Mouse (Mus musculus) ZHBTc4 (cell line): Measurements from ENCODE around the gene Cpd.
A peak's percentile ranks its signal among the peaks of the same experiment; 100 is the strongest.

Experiments
- DNase-seq: peaks from one replicate; pipeline ENCODE4 v3.0.0-alpha.2; 2011; ENCODE audit warnings: low read depth, low spot score

Cpd gene

DNA sequence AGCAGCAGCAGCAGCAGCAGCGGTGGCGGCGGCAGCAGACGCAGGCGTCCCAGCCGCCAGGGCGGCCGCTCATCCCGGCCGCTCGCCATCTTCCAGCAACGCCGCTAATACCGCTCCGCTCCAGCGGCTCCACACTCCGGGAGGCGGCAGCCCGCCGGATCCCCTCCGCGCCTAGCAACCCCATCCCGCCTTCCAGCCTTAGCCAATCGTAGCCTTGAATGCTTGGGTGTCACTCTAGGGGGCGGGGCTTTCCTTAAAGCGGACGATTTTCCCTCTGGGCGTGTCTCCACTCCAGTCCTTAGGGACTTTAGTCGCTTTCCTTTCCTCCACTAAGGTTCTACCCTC lies at the start of gene Cpd:
Gene Cpd (minus strand): TSS at position 141 of the 345 bp plus-strand sequence.
- peak; percentile 98 for DNase-seq

DNA sequence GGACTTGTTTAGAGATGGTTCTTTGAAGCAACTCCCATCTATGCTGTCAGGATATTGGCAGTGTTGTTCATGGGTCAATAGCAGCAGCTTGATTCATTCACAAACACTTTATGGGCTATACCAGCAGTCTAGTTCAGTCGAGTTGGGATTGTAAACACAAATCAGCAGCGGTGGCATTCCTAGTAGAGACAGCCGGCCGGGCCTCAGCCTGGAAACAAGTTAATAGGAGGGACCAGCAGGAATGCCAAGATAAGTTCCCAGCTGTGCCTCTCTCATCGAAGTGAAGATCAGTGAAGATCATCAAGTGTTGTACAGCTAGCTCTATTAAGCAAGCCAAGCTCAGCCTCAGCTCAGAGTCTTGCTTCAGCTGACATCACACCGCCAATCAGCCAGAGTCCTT lies 49.5 kb upstream of the Cpd start:
- no peak for DNase-seq

DNA sequence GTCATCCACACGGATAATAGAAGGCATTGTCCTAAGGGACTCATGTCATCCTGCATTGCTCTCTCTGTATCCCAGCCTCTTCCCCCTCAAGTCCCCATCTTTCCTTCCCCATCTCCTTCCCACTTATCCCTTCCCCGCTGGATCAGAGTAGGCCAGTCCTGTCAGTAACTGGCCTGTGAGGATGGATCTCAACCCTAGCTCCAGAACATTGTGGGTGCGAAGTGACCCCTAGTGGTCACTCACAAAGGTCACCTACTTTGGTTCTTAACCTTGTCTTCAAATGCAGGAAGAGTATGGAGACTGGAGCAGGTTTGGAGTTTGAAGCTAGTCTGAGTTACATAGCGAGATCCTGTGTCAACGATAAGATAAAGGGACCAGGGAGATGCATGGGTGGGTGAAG lies 47.4 kb upstream of the Cpd start:
- DNase-seq, result peak; percentile 47

DNA sequence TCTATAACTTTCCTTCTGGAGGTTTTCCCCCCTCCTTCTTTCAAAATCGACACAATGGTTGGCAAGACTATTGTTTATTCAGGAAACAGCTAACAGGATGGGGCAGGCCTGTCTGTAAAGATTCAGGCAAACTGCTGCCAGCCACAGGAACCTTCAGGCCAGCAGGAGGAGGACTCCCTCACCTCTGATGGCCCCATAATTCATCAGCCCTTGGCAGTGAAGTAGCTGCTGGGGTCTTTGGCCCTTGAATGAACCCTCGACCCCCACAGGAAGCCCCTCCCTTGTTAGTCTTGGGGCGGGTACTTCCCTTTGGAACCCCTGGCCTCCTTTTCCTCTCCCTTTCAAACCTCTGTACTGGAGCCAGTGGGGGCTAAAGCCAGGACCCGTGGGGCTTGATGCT lies 46.8 kb upstream of the Cpd start:
- DNase-seq, result no peak

DNA sequence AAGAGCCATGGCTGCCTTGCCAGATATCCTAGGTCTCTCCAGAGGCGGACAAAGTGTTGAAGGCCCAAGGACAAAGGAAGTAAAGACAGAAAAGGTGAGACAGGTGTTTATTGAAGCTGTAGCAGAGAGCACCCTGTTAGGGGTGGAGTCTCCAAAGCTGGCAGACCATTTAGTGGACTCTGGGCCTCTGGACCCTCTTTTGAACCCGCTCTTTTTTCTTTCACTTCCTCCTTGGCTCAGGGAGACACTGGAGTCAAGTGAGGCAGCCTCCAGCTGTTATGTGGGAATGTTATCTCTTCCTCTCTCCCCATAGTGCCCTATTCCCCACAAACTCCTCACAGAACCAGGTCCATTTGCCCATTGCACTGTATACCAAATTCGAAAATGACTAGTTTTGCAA lies 46.2 kb upstream of the Cpd start:
- no peak for DNase-seq

DNA sequence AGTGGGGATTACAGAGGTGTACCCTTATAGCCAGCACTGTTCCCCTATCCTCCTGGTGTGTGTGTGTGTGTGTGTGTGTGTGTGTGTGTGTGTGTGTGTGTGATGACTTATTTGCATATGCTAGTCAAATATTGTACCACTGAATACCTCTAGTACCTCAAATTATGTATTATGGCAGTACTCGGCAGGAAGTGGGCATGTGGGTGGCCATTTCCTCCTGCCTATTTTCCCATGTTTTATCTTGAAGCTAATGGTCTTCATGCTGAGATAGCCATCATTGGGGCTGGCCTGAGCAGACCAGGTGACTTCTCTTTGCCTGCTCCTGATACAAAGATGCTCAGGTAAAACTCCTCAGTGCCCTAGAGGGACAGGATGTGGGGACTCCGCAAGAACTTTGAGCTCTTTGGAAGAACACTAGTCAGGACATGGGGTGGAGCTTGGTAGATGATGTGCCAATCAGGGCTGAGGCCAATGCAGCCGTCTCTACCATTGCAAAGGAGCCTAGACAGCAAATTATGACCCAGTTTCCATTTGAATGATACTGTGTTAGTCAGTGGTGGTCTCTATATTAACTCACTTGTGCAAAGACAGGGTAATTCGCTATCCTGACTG lies 45.0 kb upstream of the Cpd start:
- no peak for DNase-seq

DNA sequence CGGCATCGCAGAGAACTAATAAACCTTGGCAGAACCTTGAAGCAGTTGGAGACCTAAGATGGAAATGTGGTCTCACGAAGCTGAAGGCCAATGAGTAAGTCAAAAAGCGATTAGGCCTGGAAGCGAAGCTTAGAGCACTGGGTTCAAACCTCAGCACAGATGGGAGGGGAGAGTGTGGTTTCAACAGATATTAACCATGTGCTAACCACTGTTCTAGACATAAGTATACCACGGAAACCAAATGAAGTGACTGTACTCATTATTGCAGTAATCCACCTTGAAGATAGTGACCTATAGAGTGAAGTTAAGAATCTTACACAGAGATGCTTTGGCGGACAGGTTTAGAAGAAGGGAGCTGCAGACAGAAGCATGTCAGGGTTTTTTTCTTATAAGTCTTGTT lies 44.4 kb upstream of the Cpd start:
- DNase-seq, result no peak

DNA sequence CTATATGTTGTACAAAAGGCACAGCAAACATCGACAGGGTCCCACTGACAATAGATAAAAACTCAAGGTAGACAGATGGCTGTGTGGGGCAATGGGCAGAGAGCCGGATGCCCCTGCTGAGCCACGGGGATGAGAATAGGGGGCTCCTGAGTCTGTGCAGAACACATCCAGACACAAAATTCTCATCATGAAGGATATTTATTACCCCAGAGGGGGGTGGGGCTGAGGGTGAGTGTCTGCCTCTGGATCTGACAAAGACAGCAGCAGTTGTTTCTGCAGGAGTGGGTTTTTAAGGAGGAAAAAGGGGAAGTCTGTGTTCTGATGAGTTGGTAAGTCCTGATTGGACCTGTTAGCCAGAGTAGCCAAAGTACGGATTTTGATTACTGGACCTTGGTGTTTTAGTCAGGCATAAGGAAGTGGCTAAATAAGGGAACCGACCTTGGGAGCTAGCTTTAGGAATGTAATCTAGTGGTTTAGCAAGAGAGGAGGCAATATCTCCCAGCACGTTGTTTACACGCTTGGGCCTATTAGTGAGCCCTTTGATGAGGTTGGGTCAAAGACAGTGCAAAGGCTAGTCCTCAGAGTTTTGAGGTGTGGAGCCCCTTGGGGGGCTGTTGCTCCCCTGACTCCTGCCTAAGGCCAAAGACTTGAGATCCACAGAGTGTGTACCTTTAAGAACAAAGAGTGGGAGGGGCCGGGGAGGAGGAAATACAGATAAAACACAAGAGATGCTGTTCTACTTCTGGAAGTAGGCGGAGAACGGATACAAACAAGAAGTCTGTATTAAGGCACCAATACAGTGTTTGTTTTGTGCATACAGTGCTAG lies 42.7 kb upstream of the Cpd start:
- no peak for DNase-seq

DNA sequence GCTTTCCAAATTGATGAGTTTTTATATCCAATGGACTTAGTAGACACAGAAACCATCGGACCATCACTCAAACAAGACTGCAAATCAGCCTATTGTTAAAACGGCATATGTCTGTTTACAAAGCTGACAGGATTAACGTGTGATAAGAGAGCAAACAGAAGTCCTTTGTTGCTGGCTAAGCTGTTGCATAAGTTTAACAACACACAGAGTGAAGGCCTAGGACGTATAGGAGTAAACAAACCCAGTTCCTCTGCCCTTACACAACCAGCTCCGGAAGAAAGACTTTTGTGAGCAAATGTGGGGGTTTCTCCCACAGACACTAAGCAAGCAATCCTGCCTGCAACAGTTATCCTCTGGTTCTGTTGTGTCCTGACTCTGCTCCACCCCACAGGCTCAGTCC lies 37.6 kb upstream of the Cpd start:
- DNase-seq, result no peak

DNA sequence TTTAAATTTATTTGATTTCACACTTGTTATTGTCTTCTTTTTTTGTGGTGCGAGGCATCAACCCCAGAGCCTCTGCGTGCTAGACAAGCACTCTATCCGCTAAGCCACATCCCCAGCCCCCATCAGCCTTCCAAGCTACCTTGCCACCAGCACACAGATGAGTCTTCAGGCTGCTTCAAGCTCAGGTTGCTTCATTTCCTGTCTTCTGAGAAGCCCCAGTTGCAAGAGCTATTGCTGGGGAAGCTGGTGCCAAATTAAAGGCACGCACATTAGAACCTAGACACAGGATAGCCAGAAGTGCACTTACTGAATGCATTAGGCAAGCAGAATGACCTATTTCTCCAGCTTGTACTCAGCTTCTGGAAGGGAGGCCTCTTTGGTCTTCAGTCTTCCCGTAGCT lies 33.0 kb upstream of the Cpd start:
- no peak for DNase-seq

DNA sequence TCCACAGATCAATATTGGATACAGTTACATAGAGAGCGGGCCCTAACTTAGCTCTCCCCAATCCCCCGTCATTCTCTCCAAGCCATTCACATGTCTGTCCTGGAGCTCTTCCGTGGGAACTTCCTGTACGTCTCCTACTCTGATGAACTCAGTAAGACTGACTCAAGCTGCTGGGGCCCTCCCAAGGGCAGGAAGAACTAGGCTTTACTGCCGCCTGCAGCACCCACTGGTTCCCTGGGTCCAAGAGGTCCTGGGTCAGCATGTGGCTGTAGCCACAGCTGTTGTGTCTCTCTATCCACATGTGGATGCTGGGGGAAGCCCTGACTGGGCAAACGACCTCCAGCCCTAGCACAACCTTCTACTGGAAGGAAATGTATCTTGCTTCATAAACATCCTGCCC lies 27.9 kb upstream of the Cpd start:
- DNase-seq, result no peak

DNA sequence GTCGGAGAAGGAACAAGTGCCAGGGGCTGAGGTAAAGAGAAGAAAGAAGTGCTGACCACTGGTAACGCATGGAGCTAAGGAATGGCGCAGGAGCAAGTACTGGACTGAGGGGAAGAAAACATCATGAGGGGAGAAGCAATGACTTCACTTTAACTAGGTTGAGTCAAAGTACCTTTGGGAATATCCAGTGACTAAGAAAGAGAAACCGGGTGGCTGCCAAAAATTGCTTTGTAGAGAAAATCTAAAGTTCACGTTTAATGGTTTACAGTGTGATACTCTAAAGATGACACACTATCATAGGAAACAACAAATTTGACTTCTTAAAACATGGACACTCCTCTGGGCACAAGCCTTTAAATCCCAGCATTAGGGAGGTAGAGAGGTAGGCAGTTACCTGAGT lies 27.0 kb upstream of the Cpd start:
- DNase-seq, result no peak

DNA sequence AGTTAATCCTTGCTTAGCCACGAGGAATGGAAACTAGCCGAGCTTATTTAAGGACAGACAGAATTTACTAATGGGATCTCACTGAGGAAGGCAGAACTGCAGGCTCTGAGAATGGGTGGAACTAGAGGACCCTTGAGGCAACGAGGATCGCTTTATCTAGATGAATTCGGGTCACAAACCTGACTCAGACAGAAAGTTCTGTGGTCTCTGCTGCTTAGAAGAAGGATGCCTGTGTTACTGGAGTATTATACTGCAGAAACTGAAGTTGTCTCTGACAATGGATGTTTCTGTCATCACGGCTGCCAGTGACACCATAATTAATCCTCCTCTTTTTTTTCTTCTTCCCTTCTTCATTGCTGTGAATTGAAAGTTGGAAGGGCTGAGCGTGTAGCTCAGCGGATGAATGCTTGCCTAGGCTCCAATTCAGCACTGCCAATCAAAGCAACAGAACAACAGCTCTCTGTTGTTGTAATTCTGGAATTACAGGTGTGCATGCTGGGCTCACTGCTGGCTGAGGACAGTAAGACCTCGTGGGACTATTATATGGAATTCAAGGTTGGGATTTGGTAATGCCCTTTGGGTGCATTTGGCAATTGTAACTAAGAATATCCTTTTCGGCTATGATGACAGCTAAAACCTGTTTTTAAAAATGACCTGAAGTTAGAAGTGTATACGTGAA lies 25.9 kb upstream of the Cpd start:
- no peak for DNase-seq

DNA sequence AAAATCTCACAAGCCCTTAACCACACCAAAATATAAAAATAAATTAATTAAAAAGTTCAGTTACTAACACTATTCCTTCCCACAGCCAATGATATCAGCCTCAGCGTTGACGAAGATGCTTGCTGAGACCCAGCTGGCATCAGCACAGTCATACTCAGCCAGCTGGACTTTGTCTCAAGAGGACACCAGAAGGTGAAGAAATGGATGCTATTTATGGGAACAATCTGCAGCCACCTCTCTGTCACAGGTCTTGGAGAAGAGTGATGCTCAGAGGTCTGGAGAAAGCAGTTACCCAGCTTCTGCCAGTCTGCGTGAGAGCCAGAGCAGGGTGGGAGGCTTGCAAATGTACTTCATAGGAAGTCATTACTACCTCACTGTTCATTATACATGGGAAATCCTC lies 14.4 kb upstream of the Cpd start:
- DNase-seq, result no peak

DNA sequence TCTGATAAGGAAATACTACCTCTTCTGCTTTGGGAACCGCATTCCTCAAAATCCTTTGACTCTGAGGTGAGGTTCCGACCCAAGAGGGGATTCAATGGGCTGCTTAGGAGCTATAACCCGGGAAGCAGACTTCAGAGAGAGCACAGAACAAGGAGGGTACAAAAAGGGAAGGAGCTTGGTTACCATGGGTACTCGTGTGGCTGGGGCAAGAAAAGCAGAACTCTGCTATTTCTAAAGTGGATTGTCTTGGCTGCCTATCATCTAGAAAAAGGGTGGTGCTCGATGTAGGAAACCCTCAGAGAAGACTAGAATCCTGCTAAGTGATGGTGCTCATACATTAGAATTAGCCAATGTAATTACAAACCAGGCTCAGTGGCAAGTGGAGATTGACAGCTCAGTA lies 12.4 kb upstream of the Cpd start:
- DNase-seq, result no peak

DNA sequence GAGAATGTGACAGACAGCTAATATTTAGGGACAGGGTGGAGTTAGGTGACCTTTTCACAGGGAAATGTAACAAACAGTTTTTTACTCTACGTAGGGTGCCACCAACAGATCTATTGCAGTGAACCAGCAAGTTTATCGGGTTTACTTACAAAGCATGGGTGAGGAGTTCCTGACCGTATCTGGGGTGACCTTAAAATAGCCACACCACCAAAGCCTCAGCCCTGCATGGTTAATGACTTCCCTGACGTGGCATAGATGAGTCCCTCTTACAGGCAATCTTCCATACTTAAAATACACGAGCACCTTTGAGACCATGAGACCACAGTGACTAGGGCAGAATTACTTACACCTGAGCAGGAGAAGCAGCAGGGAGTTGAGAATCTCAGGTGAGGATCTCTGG lies 12.0 kb upstream of the Cpd start:
- DNase-seq, result no peak

DNA sequence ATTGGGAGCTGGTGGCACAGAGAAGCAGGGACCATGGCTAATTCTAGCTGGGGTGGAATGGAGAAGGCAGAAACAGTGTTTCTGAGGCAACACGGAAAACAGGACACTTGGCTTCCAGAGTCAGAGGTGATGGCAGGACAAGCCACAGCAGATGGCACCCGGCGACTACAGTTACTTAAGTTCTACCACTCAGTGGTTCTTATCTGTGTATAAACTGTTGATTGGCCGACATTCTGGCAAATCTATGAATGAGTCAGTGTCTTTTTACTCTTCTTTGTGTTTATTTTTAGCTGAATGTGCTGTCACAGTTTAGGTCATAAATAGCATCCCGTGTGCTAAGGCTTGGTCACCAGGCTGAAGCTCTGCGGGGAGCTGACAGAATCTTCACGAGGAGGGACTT lies 10.3 kb upstream of the Cpd start:
- DNase-seq, result no peak

DNA sequence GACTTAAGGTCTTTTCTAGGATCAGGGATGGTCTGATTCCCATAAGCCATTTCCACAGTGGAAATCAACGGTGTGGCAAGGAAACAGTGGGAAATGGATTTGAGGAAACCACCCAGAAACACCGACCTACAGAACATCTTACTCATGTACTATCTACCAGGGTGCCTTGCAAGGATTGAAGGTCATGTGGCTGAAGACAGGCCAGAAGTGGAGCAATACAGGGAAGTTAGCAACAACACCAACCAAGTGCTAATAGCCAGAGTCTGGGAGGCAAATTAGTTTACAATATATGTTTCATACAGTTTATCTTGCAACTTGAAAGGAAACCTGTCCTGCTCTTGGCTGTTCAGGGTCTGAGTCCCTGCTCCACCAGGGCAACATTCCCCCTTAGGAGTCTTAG lies 9.8 kb upstream of the Cpd start:
- no peak for DNase-seq

DNA sequence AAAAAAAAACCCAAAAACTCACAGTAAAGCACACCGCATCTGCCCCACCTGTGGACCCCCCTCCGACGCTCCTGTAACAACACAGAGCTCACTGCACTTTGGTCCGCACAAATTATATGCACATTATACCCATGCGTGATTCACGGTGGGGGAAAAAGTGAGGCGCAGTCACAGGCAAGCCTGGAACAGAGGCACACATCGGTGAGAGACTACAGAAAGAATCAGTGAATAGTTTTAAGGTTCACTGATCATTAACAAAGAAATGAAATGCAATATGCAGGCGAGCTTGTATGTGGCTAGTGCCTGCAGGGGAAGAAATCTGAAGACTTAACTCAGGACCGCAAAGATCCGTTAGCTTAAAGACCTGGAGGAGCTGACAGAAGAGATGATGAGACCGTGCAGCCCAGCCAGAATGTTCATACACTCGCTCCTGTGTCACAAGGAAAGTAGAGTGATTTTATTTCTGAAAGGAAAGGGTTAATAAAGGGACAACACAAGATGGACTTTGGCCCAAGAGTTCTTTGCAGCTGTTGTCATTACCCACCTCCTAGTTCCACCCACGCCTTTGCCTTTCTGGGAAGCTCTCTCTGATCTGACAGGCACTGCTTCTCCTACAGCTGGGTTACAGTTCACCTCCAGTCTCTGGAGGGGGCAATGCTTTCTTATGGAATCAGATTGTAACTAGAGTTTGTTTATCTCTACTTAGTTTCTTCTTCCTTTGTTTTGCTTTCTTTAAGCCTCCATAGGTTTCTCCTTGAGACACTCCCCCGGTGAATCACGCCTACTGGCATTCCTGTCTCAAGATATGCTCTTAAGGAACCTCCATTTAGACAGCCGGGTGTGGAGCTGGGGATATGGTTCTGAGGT lies 7.9 kb upstream of the Cpd start:
- peak; percentile 50 for DNase-seq

DNA sequence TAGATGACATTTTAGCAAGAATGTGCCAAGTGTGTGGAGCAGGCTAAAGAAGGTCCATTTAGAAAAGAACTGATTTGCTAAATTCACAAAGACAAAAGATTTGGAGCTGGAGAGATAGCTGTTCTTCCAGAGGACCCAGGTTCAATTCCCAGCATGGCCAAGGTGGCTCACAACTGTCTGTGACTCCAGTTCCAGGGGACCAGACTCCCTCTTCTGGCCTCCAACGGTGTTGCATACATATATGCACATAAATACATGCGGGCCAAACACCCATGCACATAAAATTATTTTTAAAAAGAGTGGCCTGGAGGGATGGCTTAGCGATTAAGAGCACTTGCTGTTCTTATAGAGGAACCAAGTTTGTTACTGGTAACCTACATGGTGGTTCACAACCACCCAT lies 4.7 kb upstream of the Cpd start:
- peak; percentile 37 for DNase-seq

DNA sequence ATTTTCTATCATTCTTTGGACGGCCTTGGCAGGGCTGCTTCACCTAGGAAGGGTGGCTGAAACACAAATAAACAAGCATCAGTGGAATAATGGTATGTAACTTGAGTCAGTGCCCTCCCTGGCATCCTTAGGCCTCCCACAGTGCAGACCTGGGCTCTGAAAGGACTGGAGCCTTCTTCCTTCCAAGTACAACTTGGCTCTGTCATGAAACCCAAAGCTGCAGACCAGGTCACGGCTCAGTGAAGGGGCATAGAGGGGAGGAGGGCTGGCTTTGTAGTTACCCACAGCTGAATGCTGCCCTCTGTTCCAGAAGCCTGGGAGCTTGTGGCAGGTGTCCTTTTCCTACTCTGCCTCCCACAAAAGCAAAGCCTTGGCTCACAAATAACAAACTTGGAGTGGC lies 2.8 kb upstream of the Cpd start:
- no peak for DNase-seq

DNA sequence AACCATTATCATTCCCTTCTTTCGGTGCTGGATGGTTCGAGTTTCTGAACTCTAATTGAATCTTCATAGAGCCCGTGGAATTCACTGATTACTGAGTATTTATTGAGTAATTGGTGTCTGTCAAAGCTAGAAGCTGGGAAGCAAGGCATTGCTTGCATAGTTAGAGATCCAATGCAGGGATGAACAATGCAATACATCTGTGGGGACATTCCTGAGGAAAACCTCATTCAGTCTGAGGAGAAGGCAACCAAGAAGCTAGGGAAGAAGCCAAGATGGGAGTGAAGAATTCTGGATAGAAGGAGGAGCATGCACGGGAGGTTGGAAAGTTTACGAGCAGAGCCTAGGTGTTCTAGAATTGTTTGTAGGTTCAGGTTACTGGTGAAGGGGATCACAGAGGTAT lies 1.3 kb upstream of the Cpd start:
- no peak for DNase-seq
